Mouse (Mus musculus) frontal cortex, postnatal 36 days (tissue): Measurements from ENCODE around the gene Btd.

Source experiments
- DNase-seq, 2 experiments: peaks; one replicate each; pipeline ENCODE4 v3.0.0; 2022; ENCODE audit warnings: low spot score in 2 of 2

The Btd gene

GRCm38 (mm10) chr14:31700376-31700775 is 59.5 kb downstream of the Btd start:
- no peak for DNase-seq

DNA sequence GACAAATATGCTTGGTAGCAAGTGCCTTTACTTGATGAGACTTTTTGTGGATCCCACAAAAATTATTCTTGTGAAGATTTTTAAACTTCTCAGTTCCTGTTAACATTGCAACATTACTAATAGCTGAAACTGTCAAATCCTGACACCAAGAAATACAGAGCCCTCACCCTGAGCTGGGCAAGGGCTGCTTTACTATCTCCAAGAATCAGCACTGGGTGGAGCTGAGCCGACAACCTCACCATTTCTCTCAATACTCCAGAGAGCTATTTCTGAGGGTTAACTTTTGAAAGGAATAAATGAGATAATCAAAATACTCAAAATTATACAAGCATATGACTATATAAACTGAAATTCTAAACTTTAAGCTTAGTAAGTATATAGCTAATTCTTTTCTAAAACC is 68.5 kb downstream of the Btd start:
- no peak for DNase-seq

- DNase-seq, result no peak
Measured at GRCm38 (mm10) chr14:31715669-31716068, 74.8 kb downstream of the Btd start.

- DNase-seq, result no peak
Measured at GRCm38 (mm10) chr14:31717360-31717759, 76.5 kb downstream of the Btd start.
